Comparison of ENCODE assay signal across 8 mouse cellular contexts in genomic region chr4:109280459-109281160, GRCm38 (mm10). TPM values are rescaled to one million over a fixed set of nuclear protein-coding genes. Genes with fewer than 3 reads are reported as not detected.
DNase-seq lines count a peak whose midpoint lies in the region; ATAC-seq lines count a peak whose summit lies in the region.

No protein-coding gene starts in this region.

- DNase-seq in ovary, postnatal 10 days (ENCODE audit: low spot score): peak; percentile 25
- no peak for DNase-seq in ovary, postnatal 36 days (ENCODE audit: low spot score)
- peak; percentile 16 to 30 for DNase-seq in cerebellum, postnatal 36 days
- DNase-seq in lung, postnatal 25 days (ENCODE audit: low spot score): peak; percentile 21
- peak; percentile 8 for DNase-seq in right cerebral cortex, postnatal 25 days
- no peak for DNase-seq in Muller cell, postnatal 12 days (ENCODE audit: inconsistent ontology term)

- peak overlapping the region; percentile 88 for H3K9ac ChIP-seq in kidney, embryonic 14.5 days (ENCODE audit: low read depth, low read length)

- peak; percentile 23 for ATAC-seq in granulocyte monocyte progenitor cell, adult 5-6 weeks (replicated peaks; ENCODE audit: poor library complexity, severe bottlenecking)
- ATAC-seq in kidney, embryonic 14.5 days (ENCODE audit: low FRiP score, low TSS enrichment): peak; percentile 89

- H3K4me2 ChIP-seq in kidney, embryonic 14.5 days (replicated peaks; ENCODE audit: low read depth, low read length): peak overlapping the region; percentile 86

- H3K36me3 ChIP-seq in kidney, embryonic 14.5 days (ENCODE audit: control insufficient read depth, insufficient read depth, low read length): no peaks in the 10 kb centered on the region

- H3K4me1 ChIP-seq in kidney, embryonic 14.5 days (ENCODE audit: control insufficient read depth, insufficient read depth, low read length): peaks cover 6% of the 10 kb centered on the region; the same call in 1 of the 2 replicates

- no peaks in the 10 kb centered on the region for H3K27me3 ChIP-seq in kidney, embryonic 14.5 days (ENCODE audit: control insufficient read depth, insufficient read depth, low read length)

- peak overlapping the region; percentile 92 for H3K4me3 ChIP-seq in kidney, embryonic 14.5 days (ENCODE audit: low read length)

- no peaks in the 10 kb centered on the region for H3K9me3 ChIP-seq in kidney, embryonic 14.5 days (ENCODE audit: control insufficient read depth, low read length)

- WGBS in kidney, embryonic 14.5 days: under 1% methylated on average over 54 of the region's 85 CpGs

- H3K27ac ChIP-seq in kidney, embryonic 14.5 days (ENCODE audit: low read depth, low read length): peak overlapping the region; percentile 65; the same call in 1 of the 2 replicates

RNA-seq across cellular contexts. Expression of gene Eps15, which starts 0.5 kb away (rescaled TPM):
- total RNA-seq in granulocyte monocyte progenitor cell, adult 5-6 weeks (2014; fragmentation: Nextera tagmentation): 48.3 and 49.2 TPM in 2 replicates
- 28.3 and 35.2 TPM in 2 replicates for total RNA-seq in granulocyte monocyte progenitor cell, adult 5-6 weeks (2017)
- 20.3 and 41.6 TPM in 2 replicates for polyA plus RNA-seq in kidney, embryonic 14.5 days (2014; fragmentation: Nextera tagmentation; extraction: Ambion mirVana)

RNA-seq across cellular contexts. Expression of gene Calr4, which starts 46.3 kb away (rescaled TPM):
- total RNA-seq in granulocyte monocyte progenitor cell, adult 5-6 weeks (2014; fragmentation: Nextera tagmentation): not detected in 2 replicates
- not detected in 2 replicates for total RNA-seq in granulocyte monocyte progenitor cell, adult 5-6 weeks (2017)
- 0.45 and 0.60 TPM in 2 replicates for polyA plus RNA-seq in kidney, embryonic 14.5 days (2014; fragmentation: Nextera tagmentation; extraction: Ambion mirVana)

Comparison
In these comparisons a context has a peak if more than half of its experiments do, and no peak if none do; other contexts are left out.
1. DNase-seq: peak in ovary, postnatal 10 days (single experiment), cerebellum, postnatal 36 days (2 of 2), lung, postnatal 25 days (single experiment) and right cerebral cortex, postnatal 25 days (single experiment); none in ovary, postnatal 36 days (single experiment) and Muller cell, postnatal 12 days (single experiment).